Mouse (Mus musculus) right cerebral cortex, postnatal 25 days (tissue): ENCODE results near the gene Gps2.
"Not testable (repeated sequence)": the region's sequence is repeated elsewhere in the genome, so short reads cannot be mapped to it uniquely, and the experiment has no call there.

ENCODE experiments used
- DNase-seq: peaks from one replicate; pipeline ENCODE4 v3.0.0; 2022

Gene Gps2

DNA sequence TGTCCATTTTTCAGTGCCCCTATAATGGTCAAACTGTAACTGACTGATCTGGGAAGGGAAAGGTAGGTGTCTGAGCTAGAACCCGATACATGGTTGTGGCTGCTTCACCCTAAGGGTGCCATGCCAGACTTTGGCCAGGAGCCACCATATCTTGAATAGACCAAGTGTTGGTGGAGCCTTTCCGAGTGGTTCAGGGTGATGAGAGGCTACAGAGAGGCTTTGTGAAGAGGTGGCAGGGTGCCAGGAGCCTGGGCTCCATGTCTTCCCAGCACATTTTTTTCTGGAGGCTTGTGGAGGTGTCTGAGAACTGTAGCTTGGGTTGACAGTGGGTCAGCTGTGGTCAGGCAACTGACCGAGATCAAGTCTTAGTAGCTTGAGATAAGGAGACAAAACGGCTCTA is 22.2 kb upstream of the Gps2 start:
- no peak for DNase-seq

DNA sequence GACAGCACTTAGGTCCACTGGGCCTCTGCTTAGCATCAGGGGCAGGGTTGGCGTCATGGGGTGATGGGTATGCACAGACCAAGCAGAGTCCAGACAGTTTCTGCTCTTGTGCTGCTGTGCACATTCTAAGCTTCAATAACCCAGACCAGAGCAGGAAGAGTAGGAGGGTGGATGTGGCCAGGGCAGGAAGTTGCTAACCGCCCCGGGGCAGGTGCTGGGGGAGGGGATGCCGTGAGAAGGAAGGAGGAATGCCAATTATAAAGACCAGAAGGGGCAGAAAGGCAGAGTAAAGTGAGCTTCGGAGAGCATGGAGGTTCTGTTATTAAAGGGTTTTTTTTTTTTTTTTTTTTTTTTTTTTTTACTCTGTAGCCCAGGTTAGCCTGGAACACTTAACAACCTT is 19.0 kb upstream of the Gps2 start:
- no peak for DNase-seq

DNA sequence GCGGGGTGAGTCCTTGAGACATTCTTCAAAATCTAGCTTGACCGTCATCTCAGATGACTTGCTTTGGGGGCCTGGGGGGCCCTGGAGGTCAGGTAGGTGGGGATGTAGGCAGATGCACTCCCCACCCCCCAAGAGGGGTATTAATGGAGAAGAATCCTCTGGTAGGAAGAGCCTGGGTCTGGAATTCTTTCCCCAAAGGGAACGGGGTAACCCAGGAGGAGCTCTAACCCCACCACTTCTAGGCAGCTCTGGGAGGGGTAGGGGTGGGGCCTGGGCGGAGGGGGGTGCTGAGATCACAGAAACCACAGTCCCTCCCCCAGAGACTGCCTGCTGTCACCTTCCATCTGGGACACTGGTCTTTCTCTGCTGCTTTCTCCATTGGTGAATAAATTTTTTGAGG is 18.4 kb upstream of the Gps2 start, which contains the start of gene Acap1:
Acap1 (minus strand) TSS at position 249 of the 400 bp plus-strand sequence.
- DNase-seq: no peak

DNA sequence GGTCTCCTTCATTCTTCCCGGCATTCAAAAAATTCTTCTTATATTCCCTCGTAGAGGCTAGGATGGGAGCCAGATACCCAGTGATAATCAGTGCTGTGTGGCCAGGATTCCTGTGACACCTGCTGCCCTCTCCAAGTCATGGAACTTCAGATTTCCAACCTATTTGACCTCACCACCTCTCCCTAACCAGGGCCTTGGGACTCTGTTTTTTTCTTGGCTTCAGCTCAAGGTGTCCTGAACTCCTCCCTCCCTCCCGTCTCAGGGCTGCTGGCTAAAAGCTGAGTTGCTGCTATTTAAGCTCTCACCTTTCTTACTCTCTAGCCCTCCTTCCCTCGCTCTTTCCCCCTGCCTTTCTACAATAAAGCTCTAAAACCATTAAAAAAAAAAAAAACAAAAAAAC is 13.8 kb upstream of the Gps2 start:
- DNase-seq: no peak

DNA sequence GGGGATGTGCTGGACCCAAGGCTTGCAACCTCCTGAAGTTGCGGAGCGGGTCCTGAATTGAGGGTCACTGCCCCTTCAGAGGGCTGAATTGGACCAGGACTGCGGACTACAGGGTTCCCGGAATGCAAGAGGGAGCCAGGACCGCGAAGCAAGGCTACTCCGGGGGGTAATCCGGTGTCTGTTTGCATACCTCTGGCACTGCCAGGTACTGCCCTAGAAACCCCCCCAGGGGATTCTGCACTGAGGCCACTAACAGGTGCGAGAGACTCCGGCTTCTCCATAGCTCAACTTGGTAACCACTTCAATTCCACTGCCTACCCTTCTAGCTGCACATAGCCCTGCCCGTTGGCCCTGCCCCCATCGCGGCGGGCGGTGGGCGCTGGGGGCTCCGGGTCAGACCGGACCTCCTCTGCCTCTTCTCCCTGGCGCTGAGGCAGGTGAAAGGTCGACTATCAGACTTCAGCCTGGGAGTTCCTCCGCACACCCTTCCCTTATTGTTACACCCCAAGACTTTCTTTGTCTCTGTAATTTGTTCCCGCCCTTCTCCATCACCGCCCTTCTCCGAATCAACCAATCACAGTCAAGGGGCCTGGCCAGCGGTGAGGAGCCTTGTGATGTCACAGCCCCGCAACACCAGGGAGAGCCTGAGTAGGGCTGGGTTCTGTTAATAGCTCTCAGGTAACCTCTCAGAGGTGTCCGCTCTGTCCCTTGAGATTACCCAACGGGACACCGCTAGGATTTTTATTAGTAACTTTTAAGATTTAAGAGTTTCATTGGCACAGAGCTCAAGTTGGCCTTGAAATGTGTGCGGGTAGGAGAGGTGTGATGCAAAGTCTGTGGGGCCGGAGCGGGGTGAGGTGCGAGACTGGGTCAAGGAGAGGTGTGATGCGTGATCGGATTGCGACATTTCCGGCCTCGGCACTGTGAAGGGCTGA is 12.9 kb upstream of the Gps2 start, which contains the start of the genes 2810408A11Rik and Neurl4:
2810408A11Rik (minus strand) TSS at position 517 of the 935 bp plus-strand sequence.
Neurl4 (plus strand) TSS at position 602 of the 935 bp plus-strand sequence.
- peak; percentile 87 for DNase-seq

DNA sequence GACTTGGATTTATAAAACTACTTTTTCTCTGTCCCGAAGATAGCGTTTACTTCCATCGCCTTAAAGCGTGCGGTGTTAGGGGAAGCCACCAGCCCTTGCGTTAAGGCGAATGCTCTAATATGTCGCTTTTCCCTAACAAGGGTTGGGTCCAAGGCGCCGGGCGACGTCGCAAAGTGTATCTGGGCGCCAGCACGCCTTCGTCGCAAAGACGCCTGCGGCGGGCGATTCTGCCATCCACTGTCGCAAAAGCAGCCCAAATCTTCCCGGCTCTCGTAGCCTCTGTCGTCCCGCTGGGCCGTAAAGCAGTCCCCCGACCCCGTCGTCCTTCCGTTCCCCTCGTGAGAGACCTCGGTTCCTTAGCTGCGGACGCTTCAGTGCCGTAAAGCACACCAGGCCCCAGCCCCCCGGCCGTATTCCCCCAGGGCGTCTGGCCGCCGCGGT is 12.3 kb upstream of the Gps2 start:
- DNase-seq: peak; percentile 98

DNA sequence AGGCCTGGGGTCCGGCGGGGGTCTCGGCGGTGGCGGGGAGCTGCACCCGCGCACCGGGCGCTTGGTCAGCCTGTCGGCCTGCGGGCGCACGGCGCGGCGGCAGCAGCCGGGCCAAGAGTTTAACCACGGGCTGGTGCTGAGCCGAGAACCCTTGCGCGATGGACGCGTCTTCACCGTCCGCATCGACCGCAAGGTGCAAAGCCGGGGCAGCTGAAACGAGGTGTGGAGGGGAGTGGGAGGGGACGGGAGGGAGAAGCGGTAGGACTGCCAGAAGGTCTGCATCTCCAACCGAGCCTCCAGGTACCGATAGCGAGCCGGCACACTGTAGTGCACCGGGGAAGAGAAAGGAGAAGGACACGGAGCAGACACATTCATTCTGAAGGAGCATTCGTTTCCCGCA is 11.7 kb upstream of the Gps2 start:
- DNase-seq: no peak

DNA sequence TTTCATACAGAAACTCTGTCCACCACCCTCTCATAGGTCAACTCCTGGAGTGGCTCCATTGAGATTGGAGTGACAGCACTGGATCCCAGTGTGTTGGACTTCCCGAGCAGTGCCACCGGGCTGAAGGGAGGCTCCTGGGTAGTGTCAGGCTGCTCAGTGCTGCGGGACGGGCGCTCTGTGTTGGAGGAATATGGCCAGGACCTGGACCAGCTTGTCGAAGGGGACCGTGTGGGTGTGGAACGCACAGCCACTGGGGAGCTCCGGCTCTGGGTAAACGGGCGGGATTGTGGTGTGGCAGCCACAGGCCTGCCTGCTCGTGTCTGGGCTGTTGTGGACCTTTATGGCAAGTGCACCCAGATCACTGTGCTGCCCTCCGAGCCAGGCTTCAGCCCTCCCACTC is 10.7 kb upstream of the Gps2 start:
- DNase-seq: no peak

DNA sequence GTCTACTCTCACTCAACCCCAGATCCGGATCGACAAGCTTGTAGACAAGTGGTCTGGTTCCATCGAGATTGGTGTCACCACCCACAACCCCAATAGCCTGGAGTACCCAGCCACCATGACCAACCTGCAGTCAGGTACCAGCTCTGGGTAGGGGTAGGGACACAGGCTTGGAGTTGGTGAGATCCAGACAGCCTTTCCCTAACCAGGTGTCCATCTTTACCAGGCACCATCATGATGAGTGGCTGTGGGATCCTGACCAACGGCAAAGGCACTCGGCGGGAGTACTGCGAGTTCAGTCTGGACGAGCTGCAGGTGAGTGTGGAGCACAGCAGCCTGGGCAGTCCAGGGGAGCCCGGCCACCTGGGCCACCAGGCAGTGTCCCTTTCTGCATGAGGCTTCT is 9.4 kb upstream of the Gps2 start:
- DNase-seq: no peak

DNA sequence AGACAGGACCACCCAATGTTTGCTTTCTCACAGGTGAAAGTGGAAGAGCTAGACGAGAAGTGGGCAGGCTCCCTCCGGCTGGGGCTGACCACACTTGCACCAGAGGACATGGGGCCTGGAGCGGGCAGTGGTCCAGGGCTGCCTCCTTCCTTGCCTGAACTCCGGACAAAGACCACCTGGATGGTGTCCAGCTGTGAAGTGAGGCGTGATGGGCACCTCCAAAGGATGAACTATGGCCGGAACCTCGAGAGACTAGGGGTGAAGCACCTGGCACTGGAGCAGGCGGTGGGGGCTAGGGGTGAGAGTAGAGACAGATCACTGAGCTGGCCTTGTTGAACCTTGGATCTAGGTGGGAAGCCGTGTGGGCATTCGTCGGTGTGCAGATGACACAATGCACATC is 5.0 kb upstream of the Gps2 start:
- DNase-seq: no peak

DNA sequence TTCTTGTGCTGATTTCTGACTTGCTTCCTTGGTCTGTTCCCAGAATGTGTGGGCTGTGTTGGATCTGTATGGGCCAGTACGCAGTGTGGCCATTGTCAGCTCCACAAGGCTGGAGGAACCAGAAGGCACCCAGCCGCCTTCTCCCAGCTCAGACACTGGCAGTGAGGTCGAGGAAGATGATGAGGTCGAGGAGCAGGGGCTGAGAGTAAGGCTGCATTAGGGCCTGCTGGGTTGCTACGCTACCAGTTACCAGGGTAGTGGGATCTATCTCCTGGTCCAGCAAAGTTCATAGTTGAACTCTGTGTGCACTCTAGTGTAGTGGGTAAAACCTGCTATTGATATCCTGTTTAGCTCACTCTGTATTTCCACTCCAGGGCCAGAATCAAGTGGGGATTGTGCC is 4.5 kb upstream of the Gps2 start:
- DNase-seq: no peak

DNA sequence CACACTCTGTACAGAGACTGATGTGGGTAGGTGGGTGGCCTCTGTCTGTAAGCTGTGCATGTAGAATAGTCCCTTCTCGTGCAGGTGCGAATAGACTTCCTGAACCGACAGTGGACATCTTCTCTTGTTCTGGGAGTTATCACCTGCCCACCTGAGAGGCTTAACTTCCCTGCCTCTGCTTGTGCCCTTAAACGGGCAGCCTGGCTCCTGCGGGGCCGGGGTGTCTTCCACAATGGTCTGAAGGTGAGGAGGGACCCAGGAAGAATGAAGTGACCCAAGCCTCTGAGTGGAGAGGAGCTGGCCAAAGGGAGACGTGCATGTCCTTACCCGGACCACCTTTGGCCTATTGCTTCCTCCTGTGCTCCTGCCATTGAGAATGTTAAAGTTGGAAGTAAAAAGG is 3.5 kb upstream of the Gps2 start:
- no peak for DNase-seq

DNA sequence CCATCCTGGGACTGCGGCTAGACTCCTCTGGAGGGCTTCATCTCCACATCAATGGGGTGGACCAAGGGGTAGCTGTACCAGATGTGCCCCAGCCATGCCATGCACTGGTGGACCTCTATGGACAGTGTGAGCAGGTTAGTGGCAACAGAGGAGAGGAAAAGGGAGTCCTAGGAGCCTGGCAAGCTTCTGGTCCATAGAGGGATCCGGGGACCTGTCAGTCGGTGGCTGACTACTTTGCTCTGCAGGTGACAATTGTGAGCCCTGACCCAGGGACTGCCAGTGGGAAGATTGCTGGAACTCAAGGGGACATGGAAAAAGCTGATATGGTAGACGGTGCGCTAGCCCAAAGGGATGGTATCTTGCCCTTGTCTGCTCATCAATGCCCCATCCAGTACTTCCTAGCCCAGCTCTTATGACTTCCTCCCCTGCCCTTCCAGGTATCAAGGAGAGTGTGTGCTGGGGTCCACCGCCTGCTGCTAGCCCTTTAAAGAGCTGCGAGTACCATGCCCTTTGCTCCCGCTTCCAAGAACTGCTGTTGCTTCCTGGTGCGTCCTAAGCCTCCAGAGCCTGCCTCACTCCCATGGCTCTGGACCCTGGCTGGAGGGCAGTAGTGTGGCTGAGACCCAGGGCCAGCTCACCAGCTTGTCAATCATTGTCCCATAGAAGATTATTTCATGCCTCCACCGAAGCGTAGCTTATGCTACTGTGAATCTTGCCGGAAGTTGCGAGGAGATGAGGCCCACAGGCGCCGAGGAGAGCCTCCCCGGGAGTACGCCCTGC is 2.7 kb upstream of the Gps2 start:
- DNase-seq: no peak

DNA sequence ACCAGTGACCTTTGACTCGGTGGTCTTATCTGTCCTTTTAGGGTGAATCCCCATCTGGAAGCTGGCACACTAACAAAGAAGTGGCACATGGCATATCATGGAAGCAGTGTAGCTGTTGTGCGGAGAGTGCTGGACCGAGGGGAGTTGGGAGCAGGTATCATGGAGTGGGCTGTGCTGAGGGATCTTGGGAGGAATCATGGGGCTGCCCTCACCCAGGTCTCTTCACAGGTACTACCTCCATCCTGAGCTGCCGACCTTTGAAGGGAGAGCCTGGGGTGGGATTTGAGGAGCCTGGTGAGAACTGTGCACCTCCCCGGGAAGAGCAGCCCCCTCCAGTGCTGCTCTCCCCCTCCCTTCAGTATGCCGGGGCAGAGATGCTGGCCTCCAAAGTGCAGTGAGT is 2.0 kb upstream of the Gps2 start:
- no peak for DNase-seq

DNA sequence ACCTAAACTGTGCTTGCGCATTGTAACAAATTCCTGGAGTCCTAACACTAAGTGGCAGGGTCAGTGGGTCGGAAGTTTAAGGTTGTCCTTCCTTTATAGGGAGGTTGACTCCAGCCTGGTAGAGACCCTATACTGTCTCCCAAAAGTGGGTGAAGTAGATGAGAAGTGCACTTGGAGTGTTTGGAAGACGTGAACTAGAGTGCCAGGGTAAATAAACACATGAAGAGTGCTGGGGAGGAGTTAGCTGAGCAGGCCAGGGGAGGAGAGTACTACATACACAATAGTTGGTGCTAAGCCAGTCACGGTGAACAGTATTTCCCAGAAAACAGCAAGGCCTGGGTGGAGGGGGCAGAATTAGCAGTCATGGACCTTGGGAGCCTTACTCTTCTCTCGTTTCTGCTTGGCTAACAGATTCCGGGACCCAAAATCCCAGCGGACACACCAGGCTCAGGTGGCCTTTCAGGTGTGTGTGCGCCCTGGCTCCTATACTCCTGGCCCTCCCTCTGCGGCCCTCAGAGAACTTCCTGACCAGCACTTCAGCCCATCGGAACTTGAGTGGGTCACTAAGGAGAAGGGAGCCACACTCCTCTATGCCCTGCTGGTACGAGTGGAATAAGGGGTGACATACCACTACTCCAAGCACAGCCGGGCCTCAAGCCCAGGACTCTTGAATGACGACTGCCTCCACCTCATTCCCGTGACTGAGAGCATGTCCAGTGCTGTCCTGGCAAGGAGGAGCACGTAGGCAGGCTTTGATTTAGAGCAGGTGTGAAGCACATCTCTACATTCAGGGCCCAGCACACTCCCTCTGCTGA is 765 bp upstream of the Gps2 start:
- no peak for DNase-seq

DNA sequence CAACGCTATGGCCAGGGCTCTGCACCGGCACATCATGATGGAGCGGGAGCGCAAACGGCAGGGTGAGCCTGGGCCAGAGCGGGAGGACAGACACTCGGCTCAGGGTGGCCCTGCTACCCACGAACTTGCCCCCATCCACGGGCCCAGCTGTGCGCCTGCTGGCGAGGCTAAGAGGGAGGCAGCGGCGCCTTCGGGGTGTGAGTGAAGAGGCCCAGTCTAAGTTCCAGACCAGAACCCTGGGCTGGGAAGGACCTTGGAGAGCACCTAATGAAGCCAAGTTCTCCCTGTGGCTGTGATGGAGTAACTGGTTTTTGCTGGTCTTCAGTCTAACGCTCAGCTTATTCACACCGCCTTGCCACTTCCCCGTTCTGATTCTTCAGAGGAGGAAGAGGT is 680 bp downstream of the Gps2 start:
- DNase-seq: no peak

DNA sequence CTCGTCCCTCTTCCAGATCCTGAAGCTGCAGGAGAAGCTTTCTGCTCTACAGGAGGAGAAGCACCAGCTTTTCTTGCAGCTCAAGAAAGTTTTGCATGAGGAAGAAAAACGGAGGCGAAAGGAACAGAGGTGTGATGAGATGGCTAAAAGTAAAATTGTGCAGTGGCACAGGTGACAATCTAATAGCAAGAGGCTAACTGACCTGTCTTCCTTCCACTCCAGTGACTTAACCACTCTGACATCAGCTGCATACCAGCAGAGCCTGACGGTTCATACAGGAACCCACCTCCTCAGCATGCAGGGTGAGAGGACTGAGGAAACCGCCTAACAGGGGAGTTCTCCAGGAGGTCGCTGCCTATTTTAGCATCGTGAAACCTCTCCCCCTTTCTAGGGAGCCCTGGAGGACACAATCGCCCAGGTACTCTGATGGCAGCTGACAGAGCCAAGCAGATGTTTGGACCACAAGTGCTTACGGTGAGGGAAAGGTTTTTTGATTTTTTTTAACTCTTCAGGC is 1.3 kb downstream of the Gps2 start:
- DNase-seq: no peak

DNA sequence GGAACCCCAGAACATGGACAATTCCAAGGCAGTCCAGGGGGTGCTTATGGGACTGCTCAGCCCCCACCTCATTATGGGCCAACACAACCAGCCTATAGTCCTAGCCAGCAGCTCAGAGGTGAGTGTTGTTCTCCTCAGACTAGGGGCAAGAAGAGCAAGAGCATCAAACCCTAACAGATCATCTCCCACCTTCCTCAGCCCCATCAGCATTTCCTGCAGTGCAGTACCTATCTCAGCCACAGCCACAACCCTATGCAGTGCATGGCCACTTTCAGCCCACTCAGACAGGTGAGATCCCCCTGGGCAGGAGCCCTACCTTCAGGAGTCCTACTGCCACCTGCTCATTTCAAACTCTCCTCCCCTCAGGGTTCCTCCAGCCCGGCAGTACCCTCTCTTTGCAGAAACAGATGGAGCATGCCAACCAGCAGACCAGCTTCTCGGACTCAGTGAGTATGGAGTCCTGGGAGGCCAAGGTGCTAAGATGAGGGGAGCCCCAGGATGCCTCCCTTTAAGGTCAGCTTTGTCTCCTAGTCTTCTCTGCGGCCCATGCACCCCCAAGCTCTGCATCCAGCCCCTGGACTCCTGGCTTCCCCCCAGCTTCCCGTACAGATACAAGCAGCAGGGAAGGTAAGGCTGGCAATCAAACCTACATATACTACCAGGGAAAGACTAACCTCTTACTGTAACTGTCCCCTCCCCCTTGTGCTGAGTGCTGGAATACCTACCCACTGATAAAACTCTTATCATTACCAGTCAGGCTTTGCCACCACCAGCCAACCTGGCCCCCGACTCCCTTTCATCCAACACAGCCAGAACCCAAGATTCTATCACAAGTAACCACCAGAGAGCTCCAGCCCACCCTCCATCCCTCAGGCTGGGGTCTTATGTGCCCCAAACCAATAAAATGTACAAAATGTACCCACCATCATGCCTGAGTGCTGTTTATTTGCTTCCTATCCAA is 2.3 kb downstream of the Gps2 start:
- no peak for DNase-seq

DNA sequence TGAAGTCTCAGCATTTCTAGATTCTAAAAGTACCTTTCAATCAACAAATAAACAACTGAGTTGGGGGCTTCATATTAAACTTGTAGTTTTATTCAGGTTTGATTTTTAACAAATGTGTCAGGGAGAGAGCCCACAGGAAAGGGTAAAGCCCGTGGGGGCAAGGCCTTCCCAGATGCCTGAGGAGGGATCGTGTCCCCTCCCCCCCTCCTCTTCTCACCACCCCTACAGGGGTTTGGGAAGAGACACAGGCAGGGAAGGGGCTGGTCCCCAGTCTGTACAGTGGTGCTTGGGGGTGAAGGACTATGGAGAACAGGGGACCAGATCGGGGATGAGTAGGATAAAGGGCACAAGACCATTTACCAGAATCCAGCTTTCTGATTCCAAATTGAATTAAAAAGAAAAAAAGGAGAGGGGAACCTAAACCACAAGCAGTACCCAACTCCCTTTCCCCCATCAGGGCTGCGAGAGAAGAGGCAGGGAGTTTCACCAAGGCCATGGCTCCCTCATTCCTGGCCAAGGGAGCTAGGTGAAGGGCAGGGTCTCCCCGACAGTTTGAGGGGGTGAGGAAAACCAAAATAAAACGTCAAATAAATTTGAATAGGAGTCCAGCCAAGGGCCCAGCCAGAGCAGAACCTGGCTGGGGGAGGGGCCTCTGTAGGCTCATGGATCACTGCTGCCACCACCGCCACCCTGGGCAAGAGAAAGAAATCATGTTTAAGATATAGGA is 3.1 kb downstream of the Gps2 start:
- DNase-seq: not testable (repeated sequence)

DNA sequence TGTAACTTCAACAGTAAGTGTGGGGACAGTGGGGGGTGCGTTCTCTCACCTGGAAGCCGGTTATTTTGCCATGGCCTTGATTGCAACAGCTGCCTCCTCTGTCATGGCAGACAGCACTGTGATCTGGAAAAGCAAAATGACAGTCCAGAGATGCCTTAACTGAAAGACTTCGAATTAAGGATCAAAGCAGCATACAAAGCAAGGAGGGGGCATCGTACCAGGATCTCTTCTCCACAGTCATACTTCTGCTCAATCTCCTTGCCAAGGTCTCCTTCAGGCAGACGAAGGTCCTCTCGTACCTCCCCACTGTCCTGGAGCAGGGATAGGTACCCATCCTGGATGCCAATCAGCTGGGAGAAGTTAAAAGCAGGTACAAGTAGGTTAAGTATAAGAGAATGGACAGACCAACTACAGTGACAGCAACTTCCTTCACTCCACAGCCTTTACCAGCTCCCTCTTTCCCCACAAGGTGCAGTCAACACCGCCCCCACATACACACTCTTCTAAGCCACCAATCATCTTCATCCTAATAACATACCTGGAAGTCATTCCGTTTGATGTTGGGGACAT is 3.8 kb downstream of the Gps2 start:
- no peak for DNase-seq
